Mouse (Mus musculus) bone marrow, adult 2 months (tissue): ENCODE results near the gene Esp4.
"Not testable (repeated sequence)": the region's sequence is repeated elsewhere in the genome, so short reads cannot be mapped to it uniquely, and the experiment has no call there.

Experiments
- CTCF ChIP-seq: fragments of 200-500 bp; IDR thresholded peaks from 2 replicates; pipeline ENCODE4 v1.5.1; 2011; ENCODE audit warnings: low read length, control low read depth; ENCODE audit not compliant: control insufficient read depth, insufficient read depth
- POLR2A ChIP-seq: fragments of 200-500 bp; IDR thresholded peaks from 2 replicates; pipeline ENCODE4 v1.6.1; 2011; ENCODE audit warnings: low read depth, mild to moderate bottlenecking, control low read depth, low read length, borderline replicate concordance; ENCODE audit not compliant: control insufficient read depth

- not testable (repeated sequence) for TF ChIP-seq POLR2A, CTCF
Measured at GRCm38 (mm10) chr17:40583906-40584305, 14.5 kb upstream of the Esp4 start.
